Mouse (Mus musculus): ENCODE results near the gene Fbxo7. TPM values are rescaled to one million over a fixed set of nuclear protein-coding genes. Genes with fewer than 3 reads are reported as not detected.

Fbxo7 gene
- total RNA-seq, 2 experiments from 2014 or later = 23.4 to 24.3 TPM

DNA sequence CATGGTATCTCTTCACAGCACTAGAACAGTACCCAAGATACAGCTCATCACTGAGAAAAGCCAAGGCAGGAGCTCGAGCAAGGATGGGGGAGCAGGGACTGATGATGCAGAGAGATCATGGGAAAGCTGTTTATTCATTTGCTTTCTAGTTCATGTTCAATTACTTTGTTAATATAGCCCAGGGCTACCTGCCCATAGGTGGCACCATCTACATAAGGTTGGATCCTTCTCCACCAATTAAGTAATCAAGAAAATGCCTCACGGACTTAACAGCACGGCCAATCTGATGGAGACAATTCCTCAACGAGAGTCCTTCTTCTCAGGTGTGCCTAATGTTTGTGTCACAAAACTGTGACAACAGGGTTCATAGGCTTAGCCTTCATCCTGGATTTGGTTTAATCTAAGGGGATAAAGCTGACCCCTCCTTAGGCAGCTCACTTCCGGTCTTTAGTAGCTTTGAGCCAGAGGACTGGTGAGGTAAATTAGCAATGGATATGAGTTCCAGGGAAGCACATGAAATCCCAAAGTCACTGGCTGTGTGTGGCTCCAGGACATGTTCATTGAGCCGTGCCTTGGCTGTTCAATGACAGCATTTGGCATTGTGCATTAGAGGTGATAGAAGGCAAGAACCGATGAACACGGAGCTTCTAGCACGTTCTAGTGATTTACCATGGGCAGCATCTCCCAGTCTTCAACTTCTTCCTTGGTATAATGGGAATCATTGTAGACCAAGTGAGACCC lies 53.4 kb downstream of the Fbxo7 start:
- no peak for ATAC-seq (replicated peaks; ENCODE audit: poor library complexity, severe bottlenecking)

DNA sequence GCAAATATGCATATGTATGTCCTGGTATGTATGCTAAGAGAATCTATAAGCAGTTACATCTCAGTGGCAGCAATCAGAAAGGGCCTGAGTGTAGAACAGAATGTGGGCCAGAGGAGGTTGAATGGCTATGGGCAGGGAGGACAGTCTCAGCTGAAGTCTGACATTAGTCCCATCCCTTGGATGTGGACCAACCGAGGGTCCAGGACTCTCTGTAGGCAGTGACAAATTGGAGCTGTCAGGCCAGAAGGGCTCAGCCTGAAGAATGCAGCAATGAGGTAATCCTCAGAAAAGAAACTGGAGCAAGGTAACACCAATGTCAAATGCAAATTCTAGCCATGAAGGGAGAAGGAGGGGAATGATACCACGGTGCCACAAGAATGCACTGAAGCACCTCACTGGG lies 55.5 kb downstream of the Fbxo7 start:
- ATAC-seq (replicated peaks; ENCODE audit: poor library complexity, severe bottlenecking) = no peak

DNA sequence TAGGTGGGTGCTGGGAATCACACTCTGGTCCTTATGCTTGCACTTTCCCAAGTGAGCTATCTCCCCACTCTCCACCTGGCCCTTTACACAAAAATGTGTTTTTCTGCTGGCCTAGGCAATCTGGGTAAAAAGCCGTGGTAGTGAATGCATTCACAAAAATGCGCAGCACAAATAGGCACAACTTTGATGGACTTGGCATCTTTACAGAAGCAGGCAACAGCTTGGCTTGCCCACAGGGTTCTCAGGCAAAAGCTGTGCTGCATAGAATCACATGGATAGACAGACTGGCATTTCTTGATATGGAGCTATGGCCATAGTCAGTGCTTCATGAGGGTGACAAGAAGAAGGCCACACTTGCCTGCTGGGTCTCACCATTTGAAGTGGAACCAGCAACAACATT lies 57.0 kb downstream of the Fbxo7 start:
- ATAC-seq (replicated peaks; ENCODE audit: poor library complexity, severe bottlenecking) = no peak

DNA sequence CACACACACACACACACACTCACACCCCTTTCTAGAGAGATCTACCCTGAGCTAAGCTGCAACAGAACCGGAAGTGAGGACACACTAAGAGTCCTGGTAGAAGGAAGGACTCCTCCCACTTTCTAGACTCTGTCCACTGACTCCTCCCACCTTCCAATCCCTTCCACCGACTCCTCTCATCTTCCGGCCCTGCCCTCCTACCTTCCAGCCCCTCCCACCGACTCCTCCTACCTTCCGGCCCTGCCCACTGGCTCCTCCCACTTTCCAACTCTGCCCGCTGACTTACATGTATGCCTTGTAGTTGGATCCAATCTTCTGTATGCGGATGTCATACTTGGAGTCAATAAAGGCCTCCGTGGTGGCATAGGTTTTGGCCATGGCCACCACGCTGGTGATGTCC lies 58.1 kb downstream of the Fbxo7 start:
- peak; percentile 53 for ATAC-seq (replicated peaks; ENCODE audit: poor library complexity, severe bottlenecking)

DNA sequence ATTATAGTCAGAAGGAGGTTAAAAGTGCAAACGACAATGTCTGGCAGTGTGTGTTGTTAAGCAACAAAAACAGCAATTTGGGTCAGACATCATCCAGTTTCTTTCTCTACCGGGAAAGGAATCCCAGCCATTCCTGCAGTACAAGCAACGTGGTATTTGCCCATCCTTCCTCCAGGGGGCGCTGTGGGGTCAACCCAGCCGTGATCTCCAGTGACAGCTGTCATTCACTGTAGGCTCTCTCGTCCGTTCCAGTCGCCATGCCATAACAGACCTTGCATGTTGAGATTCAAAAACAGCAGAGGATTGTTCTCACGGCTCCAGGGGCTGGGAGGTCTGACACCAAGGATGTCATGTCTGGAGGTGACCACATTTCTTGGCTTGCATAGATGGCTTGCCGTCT lies 70.1 kb downstream of the Fbxo7 start:
- peak; percentile 71 for ATAC-seq (replicated peaks; ENCODE audit: poor library complexity, severe bottlenecking)

DNA sequence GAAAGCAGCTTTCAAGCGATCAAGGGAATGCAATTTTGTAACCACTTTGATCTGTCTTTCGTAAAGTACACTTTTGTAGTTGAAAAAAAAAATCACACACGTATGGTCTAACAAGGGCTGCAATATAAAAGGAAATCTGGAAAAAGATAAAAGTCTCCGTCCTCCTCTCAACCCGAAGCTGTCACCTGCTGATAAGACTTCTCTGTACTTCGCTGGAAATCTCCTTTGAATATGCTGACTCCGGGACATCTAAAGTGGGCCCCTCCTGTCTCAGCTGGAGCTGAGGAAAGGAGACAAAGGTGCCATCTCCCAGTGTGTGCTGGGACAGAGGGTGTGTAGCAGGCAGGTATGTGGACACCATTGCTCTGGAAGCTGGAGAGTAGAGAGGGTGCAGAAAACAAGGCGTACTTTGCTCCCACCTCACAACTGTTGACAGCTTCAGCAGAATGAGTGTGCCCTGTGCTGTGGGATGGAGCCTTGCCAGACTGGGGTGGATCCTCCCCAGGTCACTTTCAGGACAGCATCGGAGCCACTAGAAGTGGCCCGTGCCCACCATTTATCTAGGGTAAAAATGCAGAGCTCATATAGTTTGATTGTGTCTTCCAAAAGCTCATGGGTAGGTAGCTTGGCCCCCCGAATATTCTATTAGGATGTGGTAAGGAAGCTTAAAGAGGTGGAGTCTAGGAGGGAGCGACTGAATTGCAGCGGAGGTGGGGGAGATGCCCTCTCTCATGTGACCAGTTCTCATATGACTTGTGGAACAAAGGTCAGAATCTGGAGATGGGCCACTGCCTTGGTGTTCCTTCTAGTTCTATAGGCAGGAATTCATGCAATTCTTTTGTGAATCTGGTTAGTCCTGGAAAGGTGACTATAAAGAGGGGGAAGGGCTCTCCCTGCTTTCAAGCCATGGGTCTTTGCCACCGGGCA lies 71.6 kb downstream of the Fbxo7 start:
- ATAC-seq (replicated peaks; ENCODE audit: poor library complexity, severe bottlenecking) = no peak

DNA sequence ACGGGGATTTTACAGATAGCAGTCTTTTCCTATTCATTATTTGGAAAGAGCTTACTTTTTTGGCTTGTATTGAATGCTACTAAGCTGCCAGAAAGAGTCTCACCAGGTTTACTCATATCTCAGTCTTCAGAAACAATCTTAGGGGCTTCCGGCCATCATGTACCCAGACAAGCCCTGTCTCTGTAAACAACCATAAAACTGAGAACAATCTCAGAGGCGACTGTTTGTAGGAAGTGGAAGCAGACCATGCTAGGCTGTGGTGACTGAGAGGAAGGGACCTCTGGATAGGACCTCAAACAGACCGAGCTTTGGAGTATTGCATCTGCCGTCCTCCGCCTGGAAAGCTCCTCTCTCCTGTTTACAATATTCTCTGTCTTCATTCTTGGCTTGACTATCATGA lies 76.6 kb downstream of the Fbxo7 start:
- ATAC-seq (replicated peaks; ENCODE audit: poor library complexity, severe bottlenecking) = no peak

DNA sequence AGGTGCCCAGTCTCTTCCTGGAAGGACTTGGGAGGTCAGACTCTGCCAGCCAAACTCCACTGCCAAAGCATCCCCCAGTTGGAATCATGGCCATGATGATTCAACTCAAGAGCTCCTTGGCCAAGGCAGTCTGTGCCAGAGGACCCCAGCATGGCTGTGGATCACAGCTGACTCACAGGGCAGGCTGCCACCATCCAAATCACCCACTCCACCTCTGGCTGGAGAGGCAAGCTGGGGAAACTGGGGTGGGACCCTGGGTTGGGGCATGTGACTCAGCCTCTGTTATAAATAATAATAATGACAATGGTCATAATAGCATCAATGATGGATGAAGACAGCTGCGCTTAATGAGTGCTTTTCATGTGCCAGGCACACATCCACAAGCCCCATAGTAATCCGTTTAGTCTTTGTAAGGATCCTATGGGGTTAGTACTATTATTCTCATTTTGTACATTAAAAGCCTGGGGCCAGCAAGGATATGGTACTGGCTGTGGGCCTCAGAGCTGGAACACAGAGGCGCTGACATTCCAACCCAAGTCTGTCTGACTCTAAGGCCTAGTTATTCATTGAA lies 78.6 kb downstream of the Fbxo7 start:
- ATAC-seq (replicated peaks; ENCODE audit: poor library complexity, severe bottlenecking) = no peak

Other genes with a start within 250 kb of the Fbxo7 start
- gene Pwp1, start 192.5 kb upstream of the Fbxo7 start, total RNA-seq (2014; fragmentation: Nextera tagmentation) = 46.8 and 51.1 TPM in 2 replicates
- gene Pwp1, start 192.5 kb upstream of the Fbxo7 start, total RNA-seq (2017) = 78.9 and 81.5 TPM in 2 replicates
- gene Prdm4, start 104.8 kb upstream of the Fbxo7 start, total RNA-seq (2014; fragmentation: Nextera tagmentation) = 17.5 and 22.3 TPM in 2 replicates
- gene Prdm4, start 104.8 kb upstream of the Fbxo7 start, total RNA-seq (2017) = 25.6 and 28.9 TPM in 2 replicates
- not detected in 2 replicates for gene Ascl4, start 94.3 kb upstream of the Fbxo7 start, total RNA-seq (2014; fragmentation: Nextera tagmentation)
- not detected in 2 replicates for gene Ascl4, start 94.3 kb upstream of the Fbxo7 start, total RNA-seq (2017)
- 94.9 and 119 TPM in 2 replicates for gene Rtcb, start 64.1 kb upstream of the Fbxo7 start, total RNA-seq (2014; fragmentation: Nextera tagmentation)
- 171 and 187 TPM in 2 replicates for gene Rtcb, start 64.1 kb upstream of the Fbxo7 start, total RNA-seq (2017)
- 0.67 and 5.4 TPM in 2 replicates for gene Bpifc, start 10.1 kb upstream of the Fbxo7 start, total RNA-seq (2014; fragmentation: Nextera tagmentation)
- 0.86 and 1.8 TPM in 2 replicates for gene Bpifc, start 10.1 kb upstream of the Fbxo7 start, total RNA-seq (2017)